ENCODE assay signal across 8 mouse cellular contexts in genomic region chr3:84220748-84221147, GRCm38 (mm10). TPM values are rescaled to one million over a fixed set of nuclear protein-coding genes. Genes with fewer than 3 reads are reported as not detected.
DNase-seq lines count a peak whose midpoint lies in the region; ATAC-seq lines count a peak whose summit lies in the region.

No protein-coding gene starts in this region.

- WGBS in hindbrain, embryonic 12.5 days, result 0% methylated on average over 11 of the region's 11 CpGs

- H3K36me3 ChIP-seq in hindbrain, embryonic 12.5 days, result no peaks in the 10 kb centered on the region

- peak; percentile 82 for DNase-seq in NIH3T3 (ENCODE audit: low read depth)
- peak; percentile 74 for DNase-seq in cerebellum, adult 8-10 months
- DNase-seq in frontal cortex, adult 2 months (ENCODE audit: extremely low spot score in 1 of 2, low spot score in 1 of 2), result peak; percentile 73 to 89
- DNase-seq in layer of hippocampus, postnatal 14 days (ENCODE audit: low spot score in 2 of 2), result peak; percentile 74 to 83
- peak; percentile 31 for DNase-seq in lung, postnatal 14 days
- peak; percentile 52 for DNase-seq in retina, postnatal 7 days (ENCODE audit: low read depth, low spot score)

- no peaks in the 10 kb centered on the region for H3K9me3 ChIP-seq in hindbrain, embryonic 12.5 days (replicated peaks)

- peak overlapping the region; percentile 69 for H3K4me2 ChIP-seq in hindbrain, embryonic 12.5 days (replicated peaks)

- H3K4me1 ChIP-seq in hindbrain, embryonic 12.5 days, result peaks cover 42% of the 10 kb centered on the region

- peak overlapping the region; percentile 75 for H3K9ac ChIP-seq in hindbrain, embryonic 12.5 days

- peak overlapping the region; percentile 94 for H3K27ac ChIP-seq in hindbrain, embryonic 12.5 days

- H3K4me3 ChIP-seq in hindbrain, embryonic 12.5 days, result peak overlapping the region; percentile 55

- no peaks in the 10 kb centered on the region for H3K27me3 ChIP-seq in hindbrain, embryonic 12.5 days

- peak; percentile 81 for ATAC-seq in hindbrain, embryonic 12.5 days (ENCODE audit: low FRiP score)
- no peak for ATAC-seq in megakaryocyte-erythroid progenitor cell, adult 5-6 weeks (replicated peaks; ENCODE audit: low FRiP score, low TSS enrichment, poor library complexity, severe bottlenecking)

RNA-seq across cellular contexts. Expression of gene Gm6525, which starts 46.8 kb away (rescaled TPM):
- 0.08 TPM in 1 of 2 replicates, not detected in the other for polyA plus RNA-seq in frontal cortex, adult 2 months (2012; rRNA removed)
- 1.4 and 2.4 TPM in 2 replicates for polyA plus RNA-seq in hindbrain, embryonic 12.5 days (2016; fragmentation: Nextera tagmentation; extraction: Ambion mirVana)
- not detected for total RNA-seq in layer of hippocampus, postnatal 14 days (2021)
- total RNA-seq in megakaryocyte-erythroid progenitor cell, adult 5-6 weeks (2014; fragmentation: Nextera tagmentation), result not detected in 2 replicates
- 0.47 and 1.1 TPM in 2 replicates for total RNA-seq in megakaryocyte-erythroid progenitor cell, adult 5-6 weeks (2017)

Comparison
In these comparisons a context has a peak if more than half of its experiments do, and no peak if none do; other contexts are left out.
1. DNase-seq: peak in every context shown above with its lines; median percentile 82 in NIH3T3; 81 in frontal cortex, adult 2 months; 78 in layer of hippocampus, postnatal 14 days; 74 in cerebellum, adult 8-10 months; 52 in retina, postnatal 7 days; 31 in lung, postnatal 14 days.